Mouse (Mus musculus) stomach, postnatal 0 days (tissue): ENCODE results near the gene Fbxo31.

Source experiments
- CTCF ChIP-seq: IDR thresholded peaks from 2 replicates; pipeline ENCODE4 v1.5.1; 2016; ENCODE audit warnings: antibody characterized with exemption, low read depth, mild to moderate bottlenecking, moderate library complexity
- EP300 ChIP-seq: optimal IDR thresholded peaks from 2 replicates; pipeline ENCODE3; 2016; ENCODE audit warnings: antibody characterized with exemption

- no peak for TF ChIP-seq CTCF
- no peak for TF ChIP-seq EP300
These were observed 6.1 kb upstream of the Fbxo31 start for GRCm38 (mm10) chr8:121584730-121585129.
